Mouse (Mus musculus) myocyte (in vitro differentiated cells): ENCODE results near the gene Uxs1. TPM values are rescaled to one million over a fixed set of nuclear protein-coding genes. Genes with fewer than 3 reads are reported as not detected.

ENCODE experiments used
- H3K27me3 ChIP-seq: one replicate; pipeline ENCODE4 v1.6.1; 2011; ENCODE audit not compliant: control insufficient read depth, insufficient read depth, insufficient read length
- H3K36me3 ChIP-seq: one replicate; pipeline ENCODE4 v1.6.1; 2011; ENCODE audit not compliant: control insufficient read depth, insufficient read depth
- H3K4me2 ChIP-seq: one replicate; pipeline ENCODE4 v1.6.1; 2011; ENCODE audit warnings: low read depth, control low read depth
- H3K4me3 ChIP-seq: one replicate; pipeline ENCODE4 v1.5.1; 2011; ENCODE audit warnings: mild to moderate bottlenecking, control low read depth, moderate library complexity
- H3K79me2 ChIP-seq: one replicate; pipeline ENCODE4 v1.6.1; 2011; ENCODE audit not compliant: control insufficient read depth, insufficient read depth
- H3ac ChIP-seq: one replicate; pipeline ENCODE4 v1.6.1; 2011; ENCODE audit not compliant: control insufficient read depth, insufficient read length
- CEBPB ChIP-seq: IDR thresholded peaks from 2 replicates; pipeline ENCODE4 v1.6.1; 2011; ENCODE audit warnings: mild to moderate bottlenecking, moderate library complexity; ENCODE audit not compliant: poor library complexity, insufficient read depth, severe bottlenecking
- E2F4 ChIP-seq: IDR thresholded peaks from one replicate; pipeline ENCODE4 v1.6.1; 2011; ENCODE audit warnings: mild to moderate bottlenecking, control low read depth, moderate library complexity; ENCODE audit not compliant: insufficient read depth
- MAX ChIP-seq: IDR thresholded peaks from one replicate; pipeline ENCODE4 v1.6.1; 2011; ENCODE audit warnings: low read depth, mild to moderate bottlenecking, control low read depth
- MYOD1 ChIP-seq, 3 experiments: IDR thresholded peaks; one replicate each; pipeline ENCODE4 v1.6.1; 2011; ENCODE audit warnings: control low read depth in 2 of 3, low read depth in 2 of 3, mild to moderate bottlenecking in 2 of 3, moderate library complexity in 1 of 3; ENCODE audit not compliant: insufficient read length in 2 of 3, control insufficient read depth in 1 of 3
- MYOG ChIP-seq, 3 experiments: IDR thresholded peaks; one replicate each; pipeline ENCODE4 v1.6.1; 2011; ENCODE audit warnings: control low read depth in 2 of 3, low read depth in 2 of 3, mild to moderate bottlenecking in 2 of 3; ENCODE audit not compliant: insufficient read length in 2 of 3, control insufficient read depth in 1 of 3, insufficient read depth in 1 of 3
- POLR2A ChIP-seq: IDR thresholded peaks from one replicate; pipeline ENCODE4 v1.6.1; 2011; ENCODE audit warnings: low read depth, mild to moderate bottlenecking, control low read depth, moderate library complexity; ENCODE audit not compliant: insufficient read length
- POLR2AphosphoS2 ChIP-seq: IDR thresholded peaks from one replicate; pipeline ENCODE4 v1.6.1; 2011; ENCODE audit warnings: low read depth, control low read depth; ENCODE audit not compliant: insufficient read length
- REST ChIP-seq: IDR thresholded peaks from one replicate; pipeline ENCODE4 v1.6.1; 2011; ENCODE audit warnings: mild to moderate bottlenecking, control low read depth, moderate library complexity; ENCODE audit not compliant: insufficient read depth, insufficient read length
- SRF ChIP-seq: IDR thresholded peaks from one replicate; pipeline ENCODE4 v1.6.1; 2011; ENCODE audit warnings: low read depth; ENCODE audit not compliant: control insufficient read depth, insufficient read length
- TCF12 ChIP-seq: IDR thresholded peaks from one replicate; pipeline ENCODE4 v1.6.1; 2011; ENCODE audit warnings: mild to moderate bottlenecking, control low read depth; ENCODE audit not compliant: poor library complexity, insufficient read depth, severe bottlenecking
- TCF3 ChIP-seq: IDR thresholded peaks from one replicate; pipeline ENCODE4 v1.6.1; 2011; ENCODE audit warnings: low read depth, control low read depth; ENCODE audit not compliant: insufficient read length
- USF1 ChIP-seq: IDR thresholded peaks from one replicate; pipeline ENCODE4 v1.6.1; 2011; ENCODE audit warnings: low read depth, mild to moderate bottlenecking, control low read depth, moderate library complexity
- polyA plus RNA-seq: library from polyadenylated mRNA; unstranded; fragments of >200 nt; fragmentation: generic; extraction: Trizol; gene quantifications from one replicate; pipeline ENCODE4 v1.2.1, GENCODE M21; 2012; ENCODE audit warnings: missing spikeins

Gene Uxs1
- polyA plus RNA-seq, 1 experiment = 27.4 TPM

DNA sequence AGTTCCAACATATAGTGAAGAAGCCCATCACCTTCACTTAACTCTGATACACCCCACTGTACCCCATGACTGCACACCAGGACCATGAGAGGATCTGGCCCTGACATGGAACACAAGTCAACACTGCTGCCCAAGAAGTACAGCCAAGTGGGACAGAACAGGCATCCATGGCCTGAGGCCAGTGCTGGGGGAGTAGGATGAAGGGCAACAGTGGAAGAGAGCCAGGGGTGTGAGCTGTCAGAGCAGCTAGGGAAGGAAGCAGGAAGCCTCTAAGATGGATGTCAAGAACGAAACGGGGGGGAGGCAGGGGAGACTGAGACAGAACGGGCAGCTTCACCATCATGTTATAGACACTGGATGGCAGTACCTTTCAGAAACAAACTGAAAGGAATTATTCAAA lies 51.5 kb downstream of the Uxs1 start:
- peaks cover 5% of the 10 kb centered on the region for H3K36me3 ChIP-seq
- no peak overlapping the region for H3K4me2 ChIP-seq
- no peak overlapping the region for H3ac ChIP-seq
- H3K79me2 ChIP-seq = no peaks in the 10 kb centered on the region
- H3K27me3 ChIP-seq = no peaks in the 10 kb centered on the region
- TF ChIP-seq SRF (no peak), E2F4 (no peak), TCF12 (no peak), POLR2AphosphoS2 (no peak), TCF3 (no peak), USF1 (no peak), POLR2A (no peak), MYOG (IDR thresholded peaks at IDR 0.05; ENCODE audit: control insufficient read depth in 1 of 3, insufficient read depth in 1 of 3, insufficient read length in 2 of 3, low read depth in 2 of 3) (no peak), REST (no peak), MAX (no peak), CEBPB (no peak), MYOD1 (IDR thresholded peaks at IDR 0.05; ENCODE audit: control insufficient read depth in 1 of 3, insufficient read length in 2 of 3, low read depth in 2 of 3) (no peak)
- H3K4me3 ChIP-seq = no peak overlapping the region

GRCm38 (mm10) chr1:43774126-43774525 lies 53.5 kb downstream of the Uxs1 start:
- Histone ChIP-seq H3K4me3 (no peak overlapping the region), H3K4me2 (no peak overlapping the region), H3K36me3 (peaks cover 12% of the 10 kb centered on the region), H3K27me3 (no peaks in the 10 kb centered on the region), H3K79me2 (no peaks in the 10 kb centered on the region), H3ac (no peak overlapping the region)
- TF ChIP-seq POLR2A (no peak), TCF12 (no peak), TCF3 (no peak), MYOD1 (IDR thresholded peaks at IDR 0.05; ENCODE audit: control insufficient read depth in 1 of 3, insufficient read length in 2 of 3, low read depth in 2 of 3) (no peak), REST (no peak), MYOG (IDR thresholded peaks at IDR 0.05; ENCODE audit: control insufficient read depth in 1 of 3, insufficient read depth in 1 of 3, insufficient read length in 2 of 3, low read depth in 2 of 3) (no peak), CEBPB (no peak), SRF (no peak)

DNA sequence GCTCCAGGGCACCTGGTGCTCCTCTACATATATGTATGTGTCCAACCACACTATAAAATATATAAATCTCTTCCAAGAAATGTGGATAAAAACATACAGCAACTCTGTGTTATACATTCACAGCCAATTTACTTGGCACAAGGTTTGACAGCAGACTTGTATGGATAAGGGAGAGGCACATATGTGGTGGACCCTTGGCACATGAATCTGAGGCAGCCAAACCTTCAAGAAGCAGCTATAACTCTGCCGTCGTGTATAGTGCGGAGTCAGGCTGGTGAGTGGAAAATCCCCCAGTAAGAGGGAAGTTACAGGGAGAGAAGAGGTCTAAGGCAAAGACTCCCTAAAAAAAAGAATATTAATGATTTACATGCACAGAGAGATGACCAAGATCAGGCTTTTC lies 54.9 kb downstream of the Uxs1 start:
- Histone ChIP-seq H3K27me3 (no peaks in the 10 kb centered on the region), H3K4me3 (no peak overlapping the region), H3K36me3 (peaks cover 12% of the 10 kb centered on the region), H3ac (no peak overlapping the region), H3K4me2 (no peak overlapping the region), H3K79me2 (no peaks in the 10 kb centered on the region)
- TF ChIP-seq E2F4 (no peak), TCF3 (no peak), MYOG (IDR thresholded peaks at IDR 0.05; ENCODE audit: control insufficient read depth in 1 of 3, insufficient read depth in 1 of 3, insufficient read length in 2 of 3, low read depth in 2 of 3) (no peak), MAX (no peak), MYOD1 (IDR thresholded peaks at IDR 0.05; ENCODE audit: control insufficient read depth in 1 of 3, insufficient read length in 2 of 3, low read depth in 2 of 3) (no peak), CEBPB (no peak), SRF (no peak), USF1 (no peak), TCF12 (no peak), REST (no peak), POLR2A (no peak), POLR2AphosphoS2 (no peak)

- Histone ChIP-seq H3K4me2 (no peak overlapping the region), H3K36me3 (peaks cover 17% of the 10 kb centered on the region), H3K79me2 (no peaks in the 10 kb centered on the region), H3ac (no peak overlapping the region), H3K4me3 (no peak overlapping the region), H3K27me3 (no peaks in the 10 kb centered on the region)
- TF ChIP-seq MYOD1 (IDR thresholded peaks at IDR 0.05; ENCODE audit: control insufficient read depth in 1 of 3, insufficient read length in 2 of 3, low read depth in 2 of 3) (no peak), TCF12 (no peak), REST (no peak), CEBPB (no peak), POLR2AphosphoS2 (no peak), USF1 (no peak), SRF (no peak), TCF3 (no peak), MAX (no peak), MYOG (IDR thresholded peaks at IDR 0.05; ENCODE audit: control insufficient read depth in 1 of 3, insufficient read depth in 1 of 3, insufficient read length in 2 of 3, low read depth in 2 of 3) (no peak), POLR2A (no peak), E2F4 (no peak)
These were observed 57.6 kb downstream of the Uxs1 start for GRCm38 (mm10) chr1:43770032-43770431.
